Mouse (Mus musculus): ENCODE measurements around the gene Kcnk1.

The Kcnk1 gene

DNA sequence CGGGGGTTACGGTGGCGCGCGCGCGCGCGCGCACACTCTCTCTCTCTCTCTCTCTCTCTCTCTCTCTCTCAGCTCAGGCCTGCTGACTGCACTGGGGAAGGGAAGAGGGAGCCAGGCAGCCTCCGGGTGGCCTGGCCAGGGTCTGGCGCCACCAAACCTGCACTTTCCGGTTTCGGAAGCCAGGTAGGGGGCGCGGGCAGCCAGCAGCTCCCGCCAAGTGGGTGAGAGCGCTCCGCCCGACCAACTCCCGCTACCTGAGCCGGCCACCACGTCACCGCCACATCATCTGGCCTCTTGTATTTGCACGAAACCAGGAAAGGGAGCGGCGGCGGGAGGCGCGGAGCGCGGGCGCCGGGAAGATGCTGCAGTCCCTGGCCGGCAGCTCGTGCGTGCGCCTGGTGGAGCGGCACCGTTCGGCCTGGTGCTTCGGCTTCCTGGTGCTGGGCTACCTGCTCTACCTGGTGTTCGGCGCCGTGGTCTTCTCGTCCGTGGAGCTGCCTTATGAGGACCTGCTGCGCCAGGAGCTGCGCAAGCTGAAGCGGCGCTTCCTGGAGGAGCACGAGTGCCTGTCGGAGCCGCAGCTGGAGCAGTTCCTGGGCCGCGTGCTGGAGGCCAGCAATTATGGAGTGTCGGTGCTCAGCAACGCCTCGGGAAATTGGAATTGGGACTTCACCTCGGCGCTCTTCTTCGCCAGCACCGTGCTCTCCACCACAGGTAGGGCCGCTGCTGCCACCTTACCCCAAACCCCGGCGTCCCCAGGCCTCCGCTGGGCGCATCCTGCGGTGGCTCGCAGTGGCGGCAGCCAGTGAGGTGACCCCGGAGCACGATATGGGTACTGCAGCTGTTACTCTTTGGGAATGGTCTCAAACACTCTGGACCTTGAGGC is at the start of gene Kcnk1:
Kcnk1 (plus strand) TSS at position 70 of the 886 bp plus-strand sequence.
- in situ Hi-C loops (cut with MboI, MseI): no loop called here

DNA sequence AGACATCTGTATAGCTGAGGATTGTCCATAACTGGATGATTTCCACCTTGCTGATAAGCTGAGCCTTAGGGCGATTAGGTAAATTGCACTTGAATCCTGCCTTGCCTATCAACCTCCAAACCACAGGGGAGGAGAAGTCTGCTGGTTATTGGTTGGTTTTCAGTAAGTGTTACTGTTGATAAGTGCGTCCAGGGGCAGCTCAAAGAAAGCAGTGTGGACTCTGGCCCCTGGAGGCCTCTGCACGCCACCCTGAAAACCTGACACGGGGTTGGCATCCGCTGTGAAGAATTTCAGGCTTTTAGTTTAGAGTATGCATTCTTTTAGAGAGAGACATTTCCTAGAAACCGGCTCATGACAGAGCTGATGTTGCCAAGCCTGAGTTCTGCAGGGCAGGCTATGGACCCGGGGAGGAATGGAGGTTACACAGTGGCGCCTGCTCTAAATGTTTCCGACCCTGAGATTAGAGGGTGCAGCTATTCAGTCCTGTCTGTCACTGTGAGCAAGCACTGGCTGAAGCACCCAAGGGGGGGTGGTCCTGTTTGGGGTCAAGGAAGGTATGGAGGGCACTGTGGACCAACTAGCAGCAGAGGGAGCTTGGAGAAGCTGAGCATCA is 46.2 kb upstream of the Kcnk1 start:
- in situ Hi-C loops (cut with MboI, MseI): no loop called here

DNA sequence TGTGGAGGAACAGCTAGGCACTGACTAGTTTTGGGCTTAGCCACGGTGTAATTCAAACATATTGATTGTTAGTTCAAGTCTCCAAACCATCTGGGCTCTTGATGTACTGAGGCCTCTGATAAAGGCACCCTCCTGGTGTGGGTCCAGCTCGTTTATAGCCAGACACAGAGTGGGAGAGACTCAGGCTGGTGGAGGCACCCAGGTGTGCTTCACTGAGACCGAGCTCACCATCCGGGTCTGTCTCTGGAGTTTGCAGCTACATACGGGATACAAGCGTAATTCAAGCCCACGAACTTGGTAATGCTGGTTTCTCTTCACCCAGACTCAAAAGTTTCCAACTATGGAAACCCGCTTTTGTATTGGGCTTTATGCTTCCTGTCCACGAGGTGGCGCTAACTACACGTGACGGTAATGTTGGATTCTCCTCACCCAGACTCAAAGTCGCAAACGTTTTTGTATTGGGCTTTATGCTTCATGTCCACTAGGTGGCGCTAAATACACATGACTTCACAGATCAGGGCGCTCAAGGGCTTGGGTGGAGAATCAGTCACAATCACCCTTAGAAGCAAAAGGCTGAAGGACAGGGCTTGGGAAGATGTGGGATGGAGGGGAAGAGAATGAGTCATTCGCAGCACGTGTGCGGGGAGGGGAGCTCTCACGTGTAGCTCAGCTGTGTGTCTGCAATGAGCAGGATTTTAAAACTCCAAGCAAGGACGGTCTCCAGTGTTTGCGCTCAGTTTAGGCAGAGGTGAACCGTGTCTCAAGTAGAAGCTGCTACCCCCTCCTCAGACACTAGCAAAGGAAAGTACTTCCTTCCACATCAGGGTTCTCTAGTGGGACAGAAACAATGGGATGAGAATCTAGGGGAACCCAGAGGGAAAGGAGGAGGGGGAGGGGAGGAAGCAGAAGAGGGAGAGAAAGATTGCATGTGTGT is 44.7 kb upstream of the Kcnk1 start:
- in situ Hi-C loops (cut with MboI, MseI): no loop called here

DNA sequence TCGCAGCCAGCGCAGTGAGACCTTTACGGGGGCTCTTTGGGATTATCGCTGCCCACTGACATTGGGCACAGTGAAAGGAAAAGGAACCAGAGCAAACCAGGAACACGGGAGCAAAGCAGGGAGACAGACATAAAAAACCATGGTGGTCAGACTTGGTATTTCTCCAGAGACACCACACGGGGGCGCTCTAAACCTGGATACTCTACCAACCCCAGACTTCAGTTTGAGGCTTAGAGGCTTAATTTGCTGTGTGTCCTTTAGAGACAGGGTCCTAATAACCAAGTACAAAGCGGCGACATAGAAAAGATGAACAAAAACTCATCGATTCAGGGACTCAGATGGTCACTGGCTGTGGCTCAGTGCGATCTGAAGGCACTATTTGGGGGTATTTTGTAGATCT is 39.3 kb upstream of the Kcnk1 start:
- in situ Hi-C loops (cut with MboI, MseI): no loop called here

DNA sequence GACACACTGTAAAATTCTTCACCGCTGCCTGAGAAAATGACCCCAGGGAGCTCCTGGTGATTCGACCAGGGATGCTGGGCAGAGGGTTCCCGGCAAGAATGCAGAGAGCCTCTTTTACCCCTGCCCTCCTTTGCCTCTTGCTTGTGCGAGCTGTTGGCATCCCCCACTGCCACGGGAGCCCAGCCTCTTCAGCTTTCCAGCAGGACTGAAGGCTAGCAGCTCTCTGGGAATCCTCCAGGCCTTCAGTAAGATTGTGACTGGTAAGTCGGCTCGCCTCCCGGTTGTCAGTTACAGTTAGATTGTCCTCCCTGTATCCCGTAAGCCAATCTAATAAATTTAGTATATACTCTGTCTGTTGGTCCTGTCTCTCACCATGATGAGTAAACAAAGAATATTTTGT is 38.2 kb upstream of the Kcnk1 start:
- in situ Hi-C loops (cut with MboI, MseI): no loop called here

DNA sequence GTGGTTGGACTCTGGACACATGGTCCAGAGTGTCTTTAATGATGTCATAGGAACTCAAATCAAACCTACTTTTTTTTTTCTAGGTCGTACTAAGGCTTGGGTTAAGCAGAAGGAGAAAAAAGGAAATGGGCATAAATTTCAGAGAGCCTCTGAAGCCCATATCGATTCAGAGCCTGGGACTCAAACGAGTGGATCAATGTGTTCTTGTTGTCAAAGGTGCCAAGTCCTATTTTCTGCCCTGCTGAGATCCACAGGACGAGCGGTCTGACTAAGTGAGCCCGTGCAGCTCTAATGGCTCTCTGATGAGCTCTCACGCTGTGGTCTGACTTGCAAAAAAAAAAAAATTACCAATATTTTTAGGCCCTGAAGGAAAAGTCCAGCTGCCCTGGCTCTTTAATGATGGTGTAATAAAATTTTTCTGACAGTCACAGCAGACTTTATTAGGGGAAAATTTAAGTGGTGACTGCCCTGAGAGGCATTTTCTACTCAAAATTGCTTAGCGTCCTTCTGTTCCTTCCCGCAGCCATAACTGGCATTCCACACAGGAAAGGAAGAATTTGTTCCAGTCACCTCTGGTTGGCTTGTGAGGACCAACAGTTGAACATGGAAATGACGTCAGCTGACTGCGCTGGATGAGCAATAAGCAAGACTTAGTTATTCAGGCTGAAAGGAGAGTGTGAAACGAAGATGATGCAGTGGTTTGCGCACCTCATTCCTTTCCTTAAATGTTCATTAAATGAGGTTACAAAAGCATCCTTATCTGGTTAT is 37.6 kb upstream of the Kcnk1 start:
- in situ Hi-C loops (cut with MboI, MseI): no loop called here

DNA sequence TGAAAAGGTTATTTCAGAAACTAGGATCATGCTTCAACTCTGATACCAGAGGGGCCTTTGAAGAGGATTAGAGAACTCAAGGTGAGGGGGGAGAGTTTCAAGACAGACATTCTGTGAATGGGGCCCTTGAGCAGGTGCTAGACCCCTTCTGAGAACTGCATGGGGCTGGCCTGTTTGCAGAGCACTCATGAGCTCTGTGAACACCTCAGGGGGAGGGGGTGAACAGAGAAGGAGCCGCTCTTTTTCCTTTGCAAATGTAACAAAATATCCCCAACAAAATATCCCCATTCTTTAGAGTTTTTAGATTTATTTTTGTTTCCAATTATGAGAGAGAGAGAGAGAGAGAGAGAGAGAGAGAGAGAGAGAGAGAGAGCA is 37.0 kb upstream of the Kcnk1 start:
- in situ Hi-C loops (cut with MboI, MseI): no loop called here

DNA sequence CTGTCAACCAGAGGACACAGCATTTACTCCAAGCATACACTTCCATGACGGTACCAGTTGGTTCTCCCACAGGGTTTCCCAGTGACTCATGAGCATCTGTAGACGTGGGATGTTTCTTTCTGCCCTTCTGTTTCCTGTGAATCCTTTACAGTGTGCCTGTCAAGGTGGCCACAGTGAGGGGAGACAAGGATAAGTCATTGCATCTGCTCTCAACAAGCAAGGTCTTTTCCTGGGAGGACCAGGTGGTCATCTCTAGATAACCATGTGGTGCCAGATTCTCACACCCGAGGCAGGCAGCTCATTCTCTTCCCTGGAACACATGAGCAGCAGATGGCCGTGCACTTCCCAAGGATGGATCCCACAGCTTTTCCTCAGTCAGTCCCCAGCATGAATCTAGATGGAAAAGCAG is 35.6 kb upstream of the Kcnk1 start:
- in situ Hi-C loops (cut with MboI, MseI): no loop called here

DNA sequence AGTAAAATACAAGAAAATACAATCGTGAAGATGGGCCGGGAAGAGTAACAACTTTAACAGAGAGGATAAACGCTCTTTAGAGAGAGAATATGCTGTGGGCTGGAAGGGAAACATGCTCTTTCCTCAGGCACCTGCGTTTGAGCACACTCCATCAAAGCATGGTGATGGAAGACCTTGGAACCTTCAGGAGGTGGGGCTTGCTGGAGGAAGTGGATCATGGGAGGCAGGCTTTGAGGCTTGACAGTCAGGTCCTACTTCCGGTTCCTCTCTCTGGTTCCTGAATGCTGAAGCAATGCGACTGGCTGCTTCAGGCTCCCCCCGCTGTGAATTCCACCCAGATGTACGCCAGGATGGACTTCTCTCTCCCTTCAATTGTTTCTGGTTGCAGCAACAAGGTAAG is 34.9 kb upstream of the Kcnk1 start:
- in situ Hi-C loops (cut with MboI, MseI): no loop called here

DNA sequence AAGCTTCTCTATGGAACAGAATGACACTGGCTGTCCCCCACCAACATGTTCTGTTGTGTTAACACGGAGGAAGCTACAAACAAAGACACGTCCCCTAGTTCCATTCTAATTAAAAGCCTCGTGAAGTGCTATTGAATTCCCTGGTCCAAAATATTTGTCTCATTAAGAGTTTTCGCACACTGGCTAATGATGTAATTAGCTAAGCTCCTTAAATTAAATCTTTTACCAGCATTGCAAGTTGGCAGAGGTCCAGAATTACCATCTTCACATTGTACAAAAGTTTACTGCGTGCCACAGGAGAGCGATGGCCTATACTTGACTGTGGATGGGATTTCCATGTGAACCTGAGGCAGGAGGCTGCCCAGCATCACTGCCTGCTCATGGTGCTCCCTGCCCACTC is 33.2 kb upstream of the Kcnk1 start:
- in situ Hi-C loops (cut with MboI, MseI): no loop called here

DNA sequence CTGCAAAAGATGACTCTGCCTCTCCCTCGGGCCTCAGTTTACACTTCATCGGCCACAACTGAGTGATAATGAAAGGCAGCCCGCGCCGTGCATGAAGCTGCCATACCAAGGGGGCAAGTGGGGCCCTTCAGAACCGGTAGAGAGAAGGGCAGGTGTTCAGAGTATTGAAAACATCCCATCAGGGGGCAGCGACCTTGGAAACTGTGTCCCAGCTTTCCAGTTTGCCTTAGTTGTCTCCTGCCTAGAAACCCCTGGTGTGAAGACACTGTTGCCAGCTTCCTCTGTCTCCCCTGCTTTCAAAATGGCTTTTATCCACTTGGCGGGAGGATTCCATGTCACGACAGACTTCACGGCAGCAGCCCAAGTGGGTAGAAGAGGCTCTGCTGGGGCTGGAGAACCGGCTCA is 31.2 kb upstream of the Kcnk1 start:
- in situ Hi-C loops (cut with MboI, MseI): no loop called here

DNA sequence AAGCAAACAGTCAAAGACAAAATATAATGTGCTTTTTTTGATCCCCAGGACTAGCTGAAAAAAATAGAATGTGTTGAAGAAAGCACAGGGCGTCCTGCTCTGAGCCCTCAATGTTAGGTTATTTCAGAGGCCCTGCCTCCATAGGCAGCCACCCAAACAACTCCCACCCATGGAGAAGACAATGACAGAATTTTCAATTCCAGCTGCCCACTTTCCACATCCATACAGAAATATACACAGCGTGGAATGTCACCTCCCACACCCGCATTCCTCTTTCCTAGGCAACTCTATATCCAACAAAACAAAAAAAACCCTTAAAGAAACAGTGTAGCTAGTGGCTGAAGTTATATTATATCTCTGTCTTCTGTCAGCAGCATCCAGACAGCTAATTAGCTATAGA is 23.6 kb upstream of the Kcnk1 start:
- in situ Hi-C loops (cut with MboI, MseI): no loop called here

DNA sequence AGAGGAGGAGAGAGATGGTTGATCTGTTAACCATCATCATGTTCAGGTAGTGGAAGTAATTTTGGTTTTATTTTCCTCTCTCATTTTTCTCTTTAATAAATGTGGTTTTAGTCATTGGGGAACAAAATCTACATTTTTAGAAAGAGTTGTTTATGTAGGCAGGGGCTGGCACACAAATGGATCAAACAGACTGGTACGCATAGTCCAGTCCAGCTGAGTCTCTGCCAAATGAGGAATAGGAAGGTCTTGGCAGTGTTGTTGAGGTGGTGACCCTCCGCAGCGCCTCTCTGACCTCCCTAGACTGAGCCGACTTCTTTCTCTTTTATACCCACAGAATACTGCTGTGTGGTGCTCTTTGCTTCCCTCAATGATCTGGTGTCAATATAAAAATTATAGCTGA is 19.0 kb upstream of the Kcnk1 start:
- in situ Hi-C loops (cut with MboI, MseI): no loop called here

DNA sequence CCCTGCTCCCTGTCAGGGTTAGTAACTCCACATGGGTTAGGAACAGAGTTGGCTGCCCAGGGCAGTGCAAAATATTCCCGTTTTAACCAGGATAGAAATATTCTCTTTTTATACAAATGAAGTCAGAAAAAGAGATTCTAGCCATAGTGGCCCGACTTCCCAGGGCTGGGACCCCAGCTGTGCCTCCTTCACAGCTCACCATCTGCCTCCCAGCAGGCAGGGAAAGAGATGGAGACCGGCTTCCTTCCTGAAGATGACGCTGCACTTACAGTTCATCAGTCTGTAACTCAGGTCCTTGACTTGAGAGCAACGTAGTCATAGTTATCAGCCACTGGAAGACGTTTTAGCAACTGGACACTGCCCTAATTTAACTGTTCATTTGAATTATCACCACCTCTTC is 14.1 kb upstream of the Kcnk1 start:
- in situ Hi-C loops (cut with MboI, MseI): no loop called here

DNA sequence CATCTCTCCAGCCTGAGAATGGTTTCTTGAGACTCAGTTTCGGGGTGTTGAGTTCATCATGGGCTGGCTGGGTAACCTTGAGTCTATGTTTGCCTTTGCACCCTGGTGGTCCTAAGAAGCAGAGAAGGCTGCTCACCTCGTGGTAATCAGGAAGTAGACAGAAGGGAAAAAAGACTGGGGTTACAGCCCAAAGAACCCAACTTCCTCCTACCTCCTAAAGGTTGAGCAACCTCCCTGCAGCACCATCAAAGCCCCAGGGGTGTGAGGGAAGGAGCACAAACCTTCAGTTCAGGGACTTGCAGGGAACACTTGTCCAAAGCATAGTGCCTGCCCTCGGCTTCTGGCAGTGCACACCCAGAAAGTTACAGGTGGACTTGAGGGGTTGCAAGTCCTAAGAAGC is 11.5 kb upstream of the Kcnk1 start:
- in situ Hi-C loops (cut with MboI, MseI): no loop called here

DNA sequence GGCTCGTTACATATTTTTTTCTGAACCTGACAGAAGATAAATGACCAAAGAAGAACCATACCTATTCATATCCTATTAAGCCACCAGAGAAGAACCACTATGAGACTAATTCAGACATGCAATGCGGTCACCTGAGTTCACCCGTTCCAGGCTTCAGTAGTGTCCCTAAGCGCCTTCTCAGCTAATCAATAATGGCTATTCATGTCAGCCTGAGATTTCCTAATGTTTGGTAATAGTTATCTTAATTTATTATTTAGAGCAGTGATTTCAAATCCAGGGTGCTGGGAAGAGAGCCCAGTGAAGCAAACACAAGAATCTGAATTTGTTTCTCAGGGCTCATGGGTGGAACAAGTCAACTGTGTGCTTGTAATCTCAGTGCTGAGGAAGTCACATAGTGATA is 10.8 kb upstream of the Kcnk1 start:
- in situ Hi-C loops (cut with MboI, MseI): no loop called here

DNA sequence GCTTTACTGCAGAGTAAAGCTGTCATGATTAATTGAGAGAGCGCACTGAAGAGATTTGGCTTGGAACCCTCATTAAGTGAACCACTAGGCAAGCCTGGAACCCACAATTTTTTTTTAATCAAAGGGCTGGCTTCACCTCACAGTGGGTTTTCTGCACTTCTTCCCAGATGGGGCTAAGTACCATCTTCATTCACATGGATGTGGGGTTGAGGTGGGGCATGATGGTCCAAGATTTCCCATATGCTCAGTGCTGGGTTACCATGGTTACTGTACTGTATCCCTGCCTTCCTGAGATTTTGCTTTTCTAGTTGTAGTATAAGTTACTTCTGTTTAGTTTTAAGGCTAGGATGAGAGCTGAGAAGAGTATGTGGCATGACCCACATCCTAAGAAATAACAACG is 9.6 kb upstream of the Kcnk1 start:
- in situ Hi-C loops (cut with MboI, MseI): no loop called here

DNA sequence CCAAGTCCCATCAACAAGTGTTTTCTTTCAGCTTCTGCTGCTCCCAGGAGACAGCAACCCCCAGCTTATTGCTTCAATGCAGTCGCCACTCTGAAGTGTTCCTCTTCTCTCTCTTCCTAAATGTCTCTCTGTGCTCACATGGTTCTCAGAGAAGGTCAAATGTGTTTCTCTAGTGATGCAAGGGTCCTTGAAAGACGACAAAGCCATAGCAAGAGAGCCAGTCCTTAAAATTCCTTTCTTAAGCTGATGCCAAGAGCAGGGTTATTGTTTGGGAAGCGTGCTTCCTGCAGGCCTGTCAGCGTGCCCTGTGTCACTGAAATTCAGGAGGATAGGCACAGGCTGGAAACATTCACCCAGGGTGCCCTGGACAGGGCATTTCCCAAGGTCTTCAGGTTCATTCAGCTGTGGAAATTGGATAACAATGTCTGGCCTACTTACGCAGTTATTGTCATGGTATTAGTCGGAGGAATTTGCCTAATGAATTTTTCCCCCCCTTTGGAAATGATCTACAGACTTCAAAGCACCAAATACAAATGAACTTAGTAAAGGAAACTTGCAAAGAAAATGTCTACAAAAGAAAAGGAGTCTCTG is 7.9 kb upstream of the Kcnk1 start:
- in situ Hi-C loops (cut with MboI, MseI): no loop called here

DNA sequence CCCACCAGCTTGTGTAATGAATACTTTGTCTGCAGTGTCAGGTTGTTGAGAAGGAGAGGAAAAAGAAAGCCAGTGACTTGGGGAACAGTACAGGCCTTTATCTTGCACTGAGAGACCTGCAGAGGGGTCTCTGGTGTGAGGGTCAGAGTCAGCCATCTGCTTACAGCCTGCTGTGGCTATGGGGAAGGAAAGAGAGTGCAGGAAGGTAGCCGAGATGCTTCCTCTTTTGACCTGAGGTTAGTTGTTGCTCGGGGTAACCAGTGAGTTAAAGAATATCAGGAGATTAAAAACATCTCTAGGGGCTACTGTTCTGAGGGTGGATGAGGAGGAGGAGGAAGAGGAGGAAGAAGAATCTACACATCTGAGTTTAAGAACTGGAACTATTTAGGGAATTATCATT is 7.0 kb upstream of the Kcnk1 start:
- in situ Hi-C loops (cut with MboI, MseI): no loop called here

DNA sequence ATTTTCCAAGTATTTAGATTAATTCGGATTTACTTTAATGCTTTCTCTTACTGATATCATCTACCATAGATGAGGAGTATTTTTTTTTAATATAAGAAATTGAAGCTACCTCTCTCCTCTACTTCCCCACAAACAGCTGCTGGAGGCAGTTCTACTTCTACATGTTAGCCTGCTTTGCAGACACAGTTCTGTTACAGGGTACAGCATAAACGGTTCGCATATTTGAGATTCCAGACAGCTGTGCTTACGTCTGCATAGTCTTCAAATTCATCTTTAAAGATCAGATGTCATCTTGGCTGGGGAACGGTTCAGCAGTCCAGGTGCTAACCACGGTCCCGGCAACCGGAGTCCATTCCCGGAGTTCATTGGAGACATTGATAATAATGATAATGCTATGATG is 1.3 kb upstream of the Kcnk1 start:
- in situ Hi-C loops (cut with MboI, MseI): no loop called here

Data from regulatory T cell (primary cell).